ENCODE assay signal across 30 mouse cellular contexts in genomic region chr8:5299982-5300381, GRCm38 (mm10).
"Had no signal": no experiment of that assay in that cellular context is flagged by ENCODE, and none has a peak within 500 bp of the region (broad histone marks: within the 10 kb centered on the region; RNA-seq: fewer than 3 reads in every experiment).

No protein-coding gene starts in this region.

- H3K27ac ChIP-seq: left cerebral cortex, adult 2 months; limb, embryonic 10.5 days; limb, embryonic 12.5 days; limb, embryonic 13.5 days; limb, embryonic 15.5 days; liver, embryonic 12.5 days; liver, embryonic 13.5 days; liver, embryonic 14.5 days; liver, embryonic 15.5 days; lung, embryonic 15.5 days; macrophage; midbrain, embryonic 10.5 days; midbrain, embryonic 12.5 days; midbrain, embryonic 13.5 days; midbrain, embryonic 15.5 days; neural tube, embryonic 12.5 days had no signal

- H3K36me3 ChIP-seq: limb, embryonic 10.5 days; limb, embryonic 12.5 days; limb, embryonic 13.5 days; limb, embryonic 15.5 days; liver, embryonic 12.5 days; liver, embryonic 13.5 days; liver, embryonic 15.5 days; lung, embryonic 15.5 days; midbrain, embryonic 10.5 days; midbrain, embryonic 12.5 days; midbrain, embryonic 13.5 days; midbrain, embryonic 15.5 days; neural tube, embryonic 12.5 days had no signal

- H3K4me1 ChIP-seq: limb, embryonic 10.5 days; limb, embryonic 12.5 days; limb, embryonic 13.5 days; limb, embryonic 15.5 days; liver, embryonic 12.5 days; liver, embryonic 13.5 days; liver, embryonic 15.5 days; lung, embryonic 15.5 days; megakaryocyte, embryonic 14.5 days; midbrain, embryonic 10.5 days; midbrain, embryonic 12.5 days; midbrain, embryonic 13.5 days; midbrain, embryonic 15.5 days; neural tube, embryonic 12.5 days had no signal

- H3K9ac ChIP-seq: limb, embryonic 12.5 days; limb, embryonic 13.5 days; limb, embryonic 15.5 days; liver, embryonic 12.5 days; liver, embryonic 13.5 days; liver, embryonic 14.5 days; liver, embryonic 15.5 days; liver, postnatal 0 days; lung, embryonic 14.5 days; lung, embryonic 15.5 days; midbrain, embryonic 12.5 days; midbrain, embryonic 13.5 days; midbrain, embryonic 15.5 days; neural tube, embryonic 12.5 days had no signal

- ATAC-seq: liver, embryonic 12.5 days; liver, postnatal 0 days; midbrain, embryonic 13.5 days; midbrain, embryonic 15.5 days; midbrain, embryonic 16.5 days had no signal

- H3K27me3 ChIP-seq: limb, embryonic 12.5 days; limb, embryonic 15.5 days; liver, embryonic 12.5 days; liver, embryonic 13.5 days; liver, embryonic 15.5 days; lung, embryonic 15.5 days; megakaryocyte, embryonic 14.5 days; midbrain, embryonic 12.5 days; midbrain, embryonic 13.5 days; midbrain, embryonic 15.5 days; neural tube, embryonic 12.5 days had no signal

- H3K4me2 ChIP-seq: limb, embryonic 12.5 days; limb, embryonic 13.5 days; limb, embryonic 15.5 days; liver, embryonic 11.5 days; liver, embryonic 12.5 days; liver, embryonic 13.5 days; liver, embryonic 15.5 days; lung, embryonic 14.5 days; lung, embryonic 15.5 days; midbrain, embryonic 11.5 days; midbrain, embryonic 12.5 days; midbrain, embryonic 13.5 days; midbrain, embryonic 15.5 days; neural tube, embryonic 12.5 days had no signal

- DNase-seq: left cerebral cortex, postnatal 4 days; liver; liver, embryonic 13.5 days; liver, postnatal 0 days; lung, embryonic 14.5 days; lung, postnatal 10 days; lung, postnatal 14 days; lung, postnatal 36 days; lung, postnatal 4 days; midbrain, embryonic 14.5 days had no signal

- H3K4me3 ChIP-seq: left cerebral cortex, adult 2 months; limb, embryonic 10.5 days; limb, embryonic 12.5 days; limb, embryonic 13.5 days; limb, embryonic 15.5 days; liver, embryonic 12.5 days; liver, embryonic 13.5 days; liver, embryonic 15.5 days; lung, embryonic 15.5 days; megakaryocyte, embryonic 14.5 days; midbrain, embryonic 10.5 days; midbrain, embryonic 12.5 days; midbrain, embryonic 13.5 days; midbrain, embryonic 15.5 days; myocyte; neural tube, embryonic 12.5 days had no signal

- H3K9me3 ChIP-seq: limb, embryonic 10.5 days; limb, embryonic 12.5 days; limb, embryonic 13.5 days; limb, embryonic 15.5 days; liver, embryonic 12.5 days; liver, embryonic 13.5 days; liver, embryonic 15.5 days; lung, embryonic 15.5 days; midbrain, embryonic 12.5 days; midbrain, embryonic 13.5 days; midbrain, embryonic 15.5 days; neural tube, embryonic 12.5 days had no signal
